In the genomic region with DNA sequence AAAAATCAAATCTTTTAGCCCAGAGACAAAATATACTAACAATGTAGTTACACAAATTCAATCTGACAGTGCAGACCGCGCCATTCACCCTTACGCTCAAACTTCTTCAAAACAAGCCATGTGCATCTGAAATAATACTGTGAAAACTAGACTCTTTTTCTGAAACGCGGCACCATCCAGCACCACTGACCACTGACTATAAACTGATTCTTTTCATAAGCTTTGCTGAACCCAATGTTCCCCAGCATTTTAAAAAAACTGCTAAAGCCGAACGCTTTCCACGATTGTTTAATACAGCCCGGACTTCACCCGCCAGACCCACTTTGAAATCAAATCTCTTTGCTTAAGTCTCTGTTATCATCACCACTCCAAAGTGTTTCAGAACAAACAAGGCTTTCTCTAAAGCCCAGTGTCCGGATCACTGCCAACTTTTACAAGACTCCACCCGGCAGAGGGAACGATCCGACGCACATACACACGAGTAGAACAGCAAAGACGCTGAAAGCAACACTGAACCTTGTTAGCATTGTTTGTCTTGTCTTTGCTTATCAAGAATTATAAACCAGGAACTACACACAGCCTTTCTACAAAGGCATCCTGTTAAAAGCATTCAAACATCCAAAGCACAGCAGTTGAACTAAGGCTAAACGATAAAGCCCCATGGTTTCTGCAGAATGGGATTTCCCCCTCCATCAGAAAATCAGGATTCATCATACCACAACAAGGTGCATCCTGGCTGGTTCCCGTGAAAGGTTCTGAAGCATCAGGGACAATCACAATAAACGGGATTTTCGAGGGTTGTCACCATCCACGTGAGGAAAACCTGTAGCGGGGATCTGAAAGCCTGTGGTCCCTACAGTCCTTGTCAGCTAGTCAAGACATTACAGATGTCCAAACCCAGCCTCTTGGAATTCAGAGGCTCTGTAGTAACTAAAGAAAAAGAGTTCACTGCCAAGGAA, we compare ENCODE assay signal across 14 mouse cellular contexts. TPM values are rescaled to one million over a fixed set of nuclear protein-coding genes. Genes with fewer than 3 reads are reported as not detected.
DNase-seq lines count a peak whose midpoint lies in the region; ATAC-seq lines count a peak whose summit lies in the region.
"Had no signal": no experiment of that assay in that cellular context is flagged by ENCODE, and none has a peak within 500 bp of the region (broad histone marks: within the 10 kb centered on the region; RNA-seq: fewer than 3 reads in every experiment).

No protein-coding gene starts in this region.

- H3K27me3 ChIP-seq in heart, embryonic 16.5 days (ENCODE audit: control insufficient read depth, insufficient read depth, low read length) = no peaks in the 10 kb centered on the region
- no peaks in the 10 kb centered on the region for H3K27me3 ChIP-seq in stomach, embryonic 16.5 days (ENCODE audit: control insufficient read depth, insufficient read depth, low read length)
- H3K27me3 ChIP-seq: CH12.LX; liver, embryonic 12.5 days had no signal

- H3K4me2 ChIP-seq in heart, embryonic 16.5 days (ENCODE audit: low read depth, low read length) = peak overlapping the region; percentile 49
- H3K4me2 ChIP-seq in stomach, embryonic 16.5 days (ENCODE audit: low read depth, low read length) = peak overlapping the region; percentile 22; the same call in 1 of the 2 replicates
- H3K4me2 ChIP-seq: liver, embryonic 12.5 days had no signal

- H3K4me3 ChIP-seq in heart, embryonic 16.5 days (ENCODE audit: low read length) = peak overlapping the region; percentile 16; the same call in 1 of the 2 replicates
- no peak overlapping the region for H3K4me3 ChIP-seq in stomach, embryonic 16.5 days (replicated peaks; ENCODE audit: low read length)
- H3K4me3 ChIP-seq: liver, embryonic 12.5 days had no signal

- no peaks in the 10 kb centered on the region for H3K36me3 ChIP-seq in heart, embryonic 16.5 days (ENCODE audit: control insufficient read depth, insufficient read depth)
- H3K36me3 ChIP-seq in stomach, embryonic 16.5 days (ENCODE audit: control insufficient read depth, insufficient read depth, low read length) = no peaks in the 10 kb centered on the region
- H3K36me3 ChIP-seq: liver, embryonic 12.5 days had no signal

- ATAC-seq in heart, embryonic 16.5 days (replicated peaks; ENCODE audit: extremely low read depth, insufficient read depth, low FRiP score) = no peak
- ATAC-seq in stomach, embryonic 16.5 days (ENCODE audit: insufficient read depth, low FRiP score) = peak; percentile 29; the same call in 1 of the 2 replicates
- ATAC-seq: activated CD4-positive, CD25-positive, alpha-beta regulatory T cell, adult 4 months; liver, embryonic 12.5 days had no signal

- 52% methylated on average over 23 of the region's 23 CpGs for WGBS in heart, embryonic 16.5 days
- WGBS in stomach, embryonic 16.5 days = 49% methylated on average over 23 of the region's 23 CpGs

- peak; percentile 38 for DNase-seq in retina, postnatal 1 day
- DNase-seq in retina, embryonic 14.5 days (ENCODE audit: low spot score) = no peak
- peak; percentile 40 for DNase-seq in lung, postnatal 14 days
- DNase-seq in natural killer cell, adult 2 months (ENCODE audit: low spot score in 2 of 2) = no peak
- DNase-seq in embryo, embryonic 9.5 days (ENCODE audit: extremely low spot score) = no peak
- DNase-seq in left cerebral cortex, adult 9 months (ENCODE audit: low spot score in 2 of 2) = no peak
- DNase-seq: cerebellum, postnatal 36 days; gastrocnemius, postnatal 25 days; kidney, postnatal 36 days had no signal

- H3K27ac ChIP-seq in heart, embryonic 16.5 days (ENCODE audit: low read length) = peak overlapping the region; percentile 35
- H3K27ac ChIP-seq in stomach, embryonic 16.5 days (ENCODE audit: low read length) = peak overlapping the region; percentile 72
- H3K27ac ChIP-seq: liver, embryonic 12.5 days had no signal

- peak overlapping the region; percentile 1; the same call in 1 of the 2 replicates for H3K9ac ChIP-seq in heart, embryonic 16.5 days (ENCODE audit: low read length)
- peak overlapping the region; percentile 33; the same call in 1 of the 2 replicates for H3K9ac ChIP-seq in stomach, embryonic 16.5 days (ENCODE audit: low read length)
- H3K9ac ChIP-seq: liver, embryonic 12.5 days had no signal

- H3K9me3 ChIP-seq in heart, embryonic 16.5 days (replicated peaks; ENCODE audit: control insufficient read depth, low read length) = no peaks in the 10 kb centered on the region
- H3K9me3 ChIP-seq in stomach, embryonic 16.5 days (replicated peaks; ENCODE audit: control insufficient read depth, low read length) = no peaks in the 10 kb centered on the region
- H3K9me3 ChIP-seq: liver, embryonic 12.5 days had no signal

- peaks cover 16% of the 10 kb centered on the region for H3K4me1 ChIP-seq in heart, embryonic 16.5 days (ENCODE audit: control insufficient read depth, insufficient read depth, low read length)
- peaks cover 9% of the 10 kb centered on the region; the same call in 1 of the 2 replicates for H3K4me1 ChIP-seq in stomach, embryonic 16.5 days (ENCODE audit: control insufficient read depth, insufficient read depth, low read length)
- H3K4me1 ChIP-seq: liver, embryonic 12.5 days had no signal

RNA-seq across cellular contexts. Expression of a gene that starts 36.8 kb away (rescaled TPM):
- 75.6 and 76.7 TPM in 2 replicates for polyA plus RNA-seq in heart, embryonic 16.5 days (2015; fragmentation: Nextera tagmentation; extraction: Ambion mirVana)
- polyA plus RNA-seq in stomach, embryonic 16.5 days (2015; fragmentation: Nextera tagmentation; extraction: Ambion mirVana) = 65.9 and 68.9 TPM in 2 replicates

Comparison
In these comparisons a context has a peak if more than half of its experiments do, and no peak if none do; other contexts are left out.
1. DNase-seq: peak in retina, postnatal 1 day (single experiment) and lung, postnatal 14 days (single experiment); none in retina, embryonic 14.5 days (single experiment), natural killer cell, adult 2 months (0 of 2), embryo, embryonic 9.5 days (single experiment) and left cerebral cortex, adult 9 months (0 of 2).